Mouse (Mus musculus): ENCODE measurements around the gene Ndst2.

- TF ChIP-seq CTCF (IDR thresholded peaks at IDR 0.05; ENCODE audit: low read depth) (no peak), EP300 (IDR thresholded peaks at IDR 0.05; ENCODE audit: low read depth) (no peak)
These were observed 4.5 kb downstream of the Ndst2 start for GRCm38 (mm10) chr14:20729871-20730270.

All from liver, embryonic 14.5 days (tissue).